15 mouse cellular contexts compared by ENCODE assay signal in the genomic region with DNA sequence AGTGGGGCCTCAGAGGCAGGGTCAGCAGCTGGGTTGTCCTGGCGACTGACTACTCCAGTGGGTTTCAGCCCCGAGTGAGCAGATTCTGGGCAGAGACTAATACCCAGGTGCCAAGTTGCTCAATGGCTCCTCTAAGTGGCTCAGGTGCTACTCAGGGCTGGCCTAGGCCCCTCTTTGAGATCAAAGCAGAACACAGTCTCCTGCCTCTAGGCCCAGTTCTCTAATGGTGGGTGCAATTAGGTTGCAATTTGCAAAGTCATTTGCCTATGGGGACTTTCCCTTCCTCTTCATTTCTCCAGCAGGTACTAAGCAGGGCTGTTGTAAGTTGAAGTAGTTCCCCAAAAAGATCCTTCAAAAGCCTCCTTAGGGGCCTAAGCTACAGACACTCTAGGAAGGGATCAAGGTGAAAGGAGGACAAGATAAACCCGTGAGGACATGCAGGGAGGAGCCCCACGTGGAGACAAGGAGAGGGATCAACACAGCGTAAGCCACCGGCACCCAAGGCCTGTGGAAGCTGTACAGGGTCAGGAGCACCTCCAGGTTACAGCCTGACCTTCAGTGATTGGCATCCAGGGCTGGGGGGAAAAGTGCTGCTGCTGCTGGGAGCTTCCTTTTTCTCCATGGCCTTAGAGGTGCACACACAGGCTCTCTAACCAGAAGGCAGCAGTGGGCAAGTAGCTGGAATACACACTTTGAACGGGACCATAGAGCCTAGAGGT. TPM values are rescaled to one million over a fixed set of nuclear protein-coding genes. Genes with fewer than 3 reads are reported as not detected.
DNase-seq lines count a peak whose midpoint lies in the region; ATAC-seq and TF ChIP-seq lines count a peak whose summit lies in the region.
"Had no signal": no experiment of that assay in that cellular context is flagged by ENCODE, and none has a peak within 500 bp of the region (broad histone marks: within the 10 kb centered on the region; RNA-seq: fewer than 3 reads in every experiment).

No protein-coding gene starts in this region.

- intact Hi-C loops in left cerebral cortex, postnatal 14 days (cut with DNase I): loop anchor here (10.0 kb wide), 1 partner anchor 504 kb away; a partner anchor contains a TSS

- H3K36me3 ChIP-seq in embryonic facial prominence, embryonic 13.5 days: peaks cover 47% of the 10 kb centered on the region
- peaks cover 58% of the 10 kb centered on the region for H3K36me3 ChIP-seq in embryonic facial prominence, embryonic 10.5 days (replicated peaks)
- H3K36me3 ChIP-seq in limb, embryonic 13.5 days: peaks cover 45% of the 10 kb centered on the region
- peaks cover 59% of the 10 kb centered on the region for H3K36me3 ChIP-seq in limb, embryonic 10.5 days

- H3K9ac ChIP-seq in embryonic facial prominence, embryonic 13.5 days: peak overlapping the region; percentile 96
- H3K9ac ChIP-seq in limb, embryonic 13.5 days: peak overlapping the region; percentile 96; the same call in 1 of the 2 replicates
- H3K9ac ChIP-seq: stomach, embryonic 15.5 days had no signal

- no peaks in the 10 kb centered on the region for H3K9me3 ChIP-seq in embryonic facial prominence, embryonic 13.5 days
- no peaks in the 10 kb centered on the region for H3K9me3 ChIP-seq in embryonic facial prominence, embryonic 10.5 days
- no peaks in the 10 kb centered on the region for H3K9me3 ChIP-seq in limb, embryonic 13.5 days
- no peaks in the 10 kb centered on the region for H3K9me3 ChIP-seq in limb, embryonic 10.5 days (replicated peaks)
- H3K9me3 ChIP-seq: stomach, embryonic 15.5 days had no signal

- no peak overlapping the region for H3K27ac ChIP-seq in embryonic facial prominence, embryonic 13.5 days
- no peak overlapping the region for H3K27ac ChIP-seq in embryonic facial prominence, embryonic 10.5 days (replicated peaks)
- H3K27ac ChIP-seq in limb, embryonic 13.5 days: no peak overlapping the region
- no peak overlapping the region for H3K27ac ChIP-seq in limb, embryonic 10.5 days
- peak overlapping the region; percentile 70 for H3K27ac ChIP-seq in bone marrow, adult 2 months (ENCODE audit: control insufficient read depth, insufficient read depth, low read depth, low read length, poor library complexity)
- H3K27ac ChIP-seq: stomach, embryonic 15.5 days had no signal

- no peak for TF ChIP-seq POLR2A in bone marrow, adult 2 months (IDR thresholded peaks at IDR 0.05; ENCODE audit: borderline replicate concordance, control insufficient read depth, low read depth, low read length)

- H3K27me3 ChIP-seq in embryonic facial prominence, embryonic 13.5 days: peaks cover 5% of the 10 kb centered on the region; the same call in 1 of the 2 replicates
- H3K27me3 ChIP-seq in embryonic facial prominence, embryonic 10.5 days (replicated peaks; ENCODE audit: low read depth, poor library complexity, severe bottlenecking): peaks cover 11% of the 10 kb centered on the region
- no peaks in the 10 kb centered on the region for H3K27me3 ChIP-seq in limb, embryonic 13.5 days
- peaks cover 13% of the 10 kb centered on the region; the same call in 1 of the 2 replicates for H3K27me3 ChIP-seq in limb, embryonic 10.5 days (ENCODE audit: low read depth, poor library complexity, severe bottlenecking)
- H3K27me3 ChIP-seq: stomach, embryonic 15.5 days had no signal

- peaks cover 23% of the 10 kb centered on the region for H3K4me1 ChIP-seq in embryonic facial prominence, embryonic 13.5 days
- H3K4me1 ChIP-seq in embryonic facial prominence, embryonic 10.5 days: peaks cover 32% of the 10 kb centered on the region
- H3K4me1 ChIP-seq in limb, embryonic 13.5 days: peaks cover 26% of the 10 kb centered on the region
- peaks cover 34% of the 10 kb centered on the region for H3K4me1 ChIP-seq in limb, embryonic 10.5 days
- H3K4me1 ChIP-seq in bone marrow, adult 2 months (ENCODE audit: control insufficient read depth, insufficient read depth, low read length): peaks cover 18% of the 10 kb centered on the region

- DNase-seq in embryonic facial prominence, embryonic 10.5 days (ENCODE audit: low spot score): no peak
- no peak for DNase-seq in limb, embryonic 10.5 days (ENCODE audit: low spot score)
- DNase-seq in lung, postnatal 25 days (ENCODE audit: low spot score): peak; percentile 56
- DNase-seq in urinary bladder, postnatal 10 days (ENCODE audit: low spot score): no peak
- no peak for DNase-seq in left cerebral cortex, postnatal 14 days (ENCODE audit: low spot score in 2 of 2)
- DNase-seq: adrenal gland, postnatal 25 days; cerebellum, postnatal 10 days; kidney, adult 8-10 months; layer of hippocampus, postnatal 36 days had no signal

- H3K4me3 ChIP-seq in embryonic facial prominence, embryonic 13.5 days: no peak overlapping the region
- no peak overlapping the region for H3K4me3 ChIP-seq in embryonic facial prominence, embryonic 10.5 days
- no peak overlapping the region for H3K4me3 ChIP-seq in limb, embryonic 13.5 days
- H3K4me3 ChIP-seq in limb, embryonic 10.5 days: no peak overlapping the region
- H3K4me3 ChIP-seq in bone marrow, adult 2 months (replicated peaks; ENCODE audit: control insufficient read depth, low read depth, low read length): no peak overlapping the region
- H3K4me3 ChIP-seq: stomach, embryonic 15.5 days had no signal

- no peak overlapping the region for H3K4me2 ChIP-seq in embryonic facial prominence, embryonic 13.5 days
- H3K4me2 ChIP-seq in limb, embryonic 13.5 days (replicated peaks): no peak overlapping the region
- H3K4me2 ChIP-seq: stomach, embryonic 15.5 days had no signal

- no peak for TF ChIP-seq CTCF in bone marrow, adult 2 months (IDR thresholded peaks at IDR 0.05; ENCODE audit: control insufficient read depth, insufficient read depth, low read length)

- 83% methylated on average over 7 of the region's 7 CpGs for WGBS in embryonic facial prominence, embryonic 13.5 days
- WGBS in embryonic facial prominence, embryonic 10.5 days: 81% methylated on average over 7 of the region's 7 CpGs
- WGBS in limb, embryonic 13.5 days: 55% methylated on average over 7 of the region's 7 CpGs
- 68% methylated on average over 7 of the region's 7 CpGs for WGBS in limb, embryonic 10.5 days
- 41% methylated on average over 7 of the region's 7 CpGs for WGBS in bone marrow, adult 2 months

- no peak for ATAC-seq in embryonic facial prominence, embryonic 13.5 days (ENCODE audit: insufficient number of reproducible peaks, insufficient read depth, low FRiP score, low TSS enrichment, low read depth)
- ATAC-seq in limb, embryonic 13.5 days (ENCODE audit: low FRiP score, low read depth): no peak

RNA-seq across cellular contexts. Expression of a gene that starts 2.6 kb away (rescaled TPM):
- polyA plus RNA-seq in embryonic facial prominence, embryonic 13.5 days (2015; fragmentation: Nextera tagmentation; extraction: Ambion mirVana): 11.6 and 14.6 TPM in 2 replicates
- 12.7 and 13.2 TPM in 2 replicates for polyA plus RNA-seq in embryonic facial prominence, embryonic 10.5 days (2016; fragmentation: Nextera tagmentation; extraction: Ambion mirVana)
- polyA plus RNA-seq in limb, embryonic 13.5 days (2015; fragmentation: Nextera tagmentation; extraction: Ambion mirVana): 14.7 and 16.6 TPM in 2 replicates
- 14.6 and 16.4 TPM in 2 replicates for polyA plus RNA-seq in limb, embryonic 10.5 days (2016; fragmentation: Nextera tagmentation; extraction: Ambion mirVana)
- polyA plus RNA-seq in bone marrow, adult 2 months (2011; ENCODE audit: insufficient read depth, insufficient read length, low replicate concordance, missing spikeins): 12.2 and 16.3 TPM in 2 replicates
- total RNA-seq in left cerebral cortex, postnatal 14 days (2021): 10 to 100 TPM; 30.4 to 34.6 TPM

RNA-seq across cellular contexts. Expression of a gene that starts 13.5 kb away (rescaled TPM):
- 653 and 689 TPM in 2 replicates for polyA plus RNA-seq in embryonic facial prominence, embryonic 13.5 days (2015; fragmentation: Nextera tagmentation; extraction: Ambion mirVana)
- 569 and 585 TPM in 2 replicates for polyA plus RNA-seq in embryonic facial prominence, embryonic 10.5 days (2016; fragmentation: Nextera tagmentation; extraction: Ambion mirVana)
- 572 and 605 TPM in 2 replicates for polyA plus RNA-seq in limb, embryonic 13.5 days (2015; fragmentation: Nextera tagmentation; extraction: Ambion mirVana)
- 530 and 637 TPM in 2 replicates for polyA plus RNA-seq in limb, embryonic 10.5 days (2016; fragmentation: Nextera tagmentation; extraction: Ambion mirVana)
- 1,144 and 1,728 TPM in 2 replicates for polyA plus RNA-seq in bone marrow, adult 2 months (2011; ENCODE audit: insufficient read depth, insufficient read length, low replicate concordance, missing spikeins)
- 100 to 1,000 TPM; 565 to 568 TPM for total RNA-seq in left cerebral cortex, postnatal 14 days (2021)

RNA-seq across cellular contexts. Expression of a gene that starts 19.0 kb away (rescaled TPM):
- polyA plus RNA-seq in embryonic facial prominence, embryonic 13.5 days (2015; fragmentation: Nextera tagmentation; extraction: Ambion mirVana): 1.6 and 1.7 TPM in 2 replicates
- 0.92 and 1.7 TPM in 2 replicates for polyA plus RNA-seq in embryonic facial prominence, embryonic 10.5 days (2016; fragmentation: Nextera tagmentation; extraction: Ambion mirVana)
- polyA plus RNA-seq in limb, embryonic 13.5 days (2015; fragmentation: Nextera tagmentation; extraction: Ambion mirVana): 1.00 and 1.2 TPM in 2 replicates
- polyA plus RNA-seq in limb, embryonic 10.5 days (2016; fragmentation: Nextera tagmentation; extraction: Ambion mirVana): 0.50 and 0.78 TPM in 2 replicates
- not detected in 2 replicates for polyA plus RNA-seq in bone marrow, adult 2 months (2011; ENCODE audit: insufficient read depth, insufficient read length, low replicate concordance, missing spikeins)
- not detected for total RNA-seq in left cerebral cortex, postnatal 14 days (2021)
- total RNA-seq: adrenal gland, postnatal 25 days; gastrocnemius, postnatal 4 days; layer of hippocampus, postnatal 36 days had no signal
- polyA plus RNA-seq: erythroblast, embryonic 14.5 days had no signal

RNA-seq across cellular contexts. Expression of a gene that starts 45.0 kb away (rescaled TPM):
- 19.0 and 25.2 TPM in 2 replicates for polyA plus RNA-seq in embryonic facial prominence, embryonic 13.5 days (2015; fragmentation: Nextera tagmentation; extraction: Ambion mirVana)
- 19.6 and 25.3 TPM in 2 replicates for polyA plus RNA-seq in embryonic facial prominence, embryonic 10.5 days (2016; fragmentation: Nextera tagmentation; extraction: Ambion mirVana)
- 15.6 and 15.8 TPM in 2 replicates for polyA plus RNA-seq in limb, embryonic 13.5 days (2015; fragmentation: Nextera tagmentation; extraction: Ambion mirVana)
- 18.1 and 18.2 TPM in 2 replicates for polyA plus RNA-seq in limb, embryonic 10.5 days (2016; fragmentation: Nextera tagmentation; extraction: Ambion mirVana)
- 1.5 and 6.6 TPM in 2 replicates for polyA plus RNA-seq in bone marrow, adult 2 months (2011; ENCODE audit: insufficient read depth, insufficient read length, low replicate concordance, missing spikeins)
- total RNA-seq in left cerebral cortex, postnatal 14 days (2021): 1 to 10 TPM; 8.0 to 9.7 TPM
